In the genomic region with DNA sequence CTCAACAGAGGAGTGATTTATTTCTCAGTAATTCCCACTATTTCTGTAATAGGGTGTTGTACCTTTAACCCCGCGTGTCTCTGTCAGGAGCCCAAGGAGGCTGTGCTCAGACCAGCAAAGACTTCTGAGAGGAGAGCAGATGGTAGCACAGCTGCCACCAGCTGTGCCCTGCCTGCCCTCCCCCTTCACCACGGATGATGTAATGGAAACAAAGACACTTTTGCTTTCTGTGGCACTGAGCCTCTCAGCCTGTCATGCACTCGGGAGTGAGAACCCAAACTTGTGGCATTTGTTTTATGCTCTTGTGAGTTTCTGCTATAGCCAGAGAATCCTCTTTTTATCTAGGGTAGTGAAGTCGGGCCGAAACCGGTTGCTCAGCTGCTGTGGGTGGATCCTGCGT, we compare ENCODE assay signal across 8 mouse cellular contexts.
DNase-seq lines count a peak whose midpoint lies in the region; ATAC-seq and TF ChIP-seq lines count a peak whose summit lies in the region.

No protein-coding gene starts in this region.

- peaks cover 8% of the 10 kb centered on the region; the same call in 1 of the 2 replicates for H3K36me3 ChIP-seq in embryonic facial prominence, embryonic 12.5 days
- no peaks in the 10 kb centered on the region; the same call in 1 of the 2 replicates for H3K36me3 ChIP-seq in heart, postnatal 0 days (replicated peaks; ENCODE audit: control insufficient read depth, insufficient read depth, low read length)
- no peaks in the 10 kb centered on the region for H3K36me3 ChIP-seq in midbrain, embryonic 11.5 days (ENCODE audit: control insufficient read depth, insufficient read depth, low read length)
- H3K36me3 ChIP-seq in thymus, adult 2 months (ENCODE audit: control insufficient read depth, insufficient read depth, low read length) = no peaks in the 10 kb centered on the region

- no peaks in the 10 kb centered on the region for H3K27me3 ChIP-seq in embryonic facial prominence, embryonic 12.5 days
- H3K27me3 ChIP-seq in heart, postnatal 0 days (ENCODE audit: control insufficient read depth, insufficient read depth, low read length) = no peaks in the 10 kb centered on the region
- no peaks in the 10 kb centered on the region for H3K27me3 ChIP-seq in midbrain, embryonic 11.5 days (ENCODE audit: control insufficient read depth, insufficient read depth, low read length)
- H3K27me3 ChIP-seq in thymus, adult 2 months (ENCODE audit: control insufficient read depth, insufficient read depth, low read length) = no peaks in the 10 kb centered on the region

- TF ChIP-seq CTCF in heart, postnatal 0 days (IDR thresholded peaks at IDR 0.05; ENCODE audit: low read depth) = no peak
- no peak for TF ChIP-seq CTCF in thymus, adult 2 months (IDR thresholded peaks at IDR 0.05; ENCODE audit: borderline replicate concordance, control insufficient read depth, extremely low read depth, insufficient read depth, low read length, poor library complexity)

- TF ChIP-seq POLR2A in thymus, adult 2 months (IDR thresholded peaks at IDR 0.05; ENCODE audit: control insufficient read depth, extremely low read depth, insufficient read depth, low read length, poor library complexity) = no peak

- H3K4me3 ChIP-seq in embryonic facial prominence, embryonic 12.5 days = no peak overlapping the region
- H3K4me3 ChIP-seq in heart, postnatal 0 days (ENCODE audit: low read depth, low read length) = no peak overlapping the region
- no peak overlapping the region for H3K4me3 ChIP-seq in midbrain, embryonic 11.5 days (ENCODE audit: low read depth, low read length)
- no peak overlapping the region for H3K4me3 ChIP-seq in thymus, adult 2 months (ENCODE audit: control insufficient read depth, insufficient read depth, low read length)

- WGBS in embryonic facial prominence, embryonic 12.5 days = 65% methylated on average over 8 of the region's 8 CpGs
- 26% methylated on average over 8 of the region's 8 CpGs for WGBS in heart, postnatal 0 days
- WGBS in midbrain, embryonic 11.5 days = 35% methylated on average over 8 of the region's 8 CpGs
- 51% methylated on average over 8 of the region's 8 CpGs for WGBS in thymus, adult 2 months

- H3K4me2 ChIP-seq in embryonic facial prominence, embryonic 12.5 days (replicated peaks) = no peak overlapping the region
- H3K4me2 ChIP-seq in heart, postnatal 0 days (ENCODE audit: low read depth, low read length) = peak overlapping the region; percentile 34; the same call in 1 of the 2 replicates
- no peak overlapping the region for H3K4me2 ChIP-seq in midbrain, embryonic 11.5 days

- peaks cover 57% of the 10 kb centered on the region for H3K4me1 ChIP-seq in embryonic facial prominence, embryonic 12.5 days
- peaks cover 93% of the 10 kb centered on the region for H3K4me1 ChIP-seq in heart, postnatal 0 days (ENCODE audit: control insufficient read depth, insufficient read depth)
- peaks cover 28% of the 10 kb centered on the region for H3K4me1 ChIP-seq in midbrain, embryonic 11.5 days (ENCODE audit: control insufficient read depth, insufficient read depth, low read length)
- peaks cover 6% of the 10 kb centered on the region; the same call in 1 of the 2 replicates for H3K4me1 ChIP-seq in thymus, adult 2 months (replicated peaks; ENCODE audit: control insufficient read depth, insufficient read depth, low read length)

- peak; percentile 44 for DNase-seq in layer of hippocampus, adult 11-12 months (ENCODE audit: low spot score)
- DNase-seq in layer of hippocampus, postnatal 10 days (ENCODE audit: low spot score in 2 of 2) = no peak
- DNase-seq in heart, postnatal 0 days (ENCODE audit: low spot score) = peak; percentile 63
- DNase-seq in kidney, postnatal 14 days = peak; percentile 54
- DNase-seq in midbrain, embryonic 11.5 days (ENCODE audit: low spot score, missing footprints) = peak; percentile 92
- DNase-seq in thymus, adult 2 months = peak; percentile 33
- DNase-seq in liver = no peak

- no peak for TF ChIP-seq EP300 in heart, postnatal 0 days (IDR thresholded peaks at IDR 0.05; ENCODE audit: low read depth)

- H3K9ac ChIP-seq in embryonic facial prominence, embryonic 12.5 days = no peak overlapping the region
- H3K9ac ChIP-seq in heart, postnatal 0 days (replicated peaks; ENCODE audit: low read depth, low read length) = no peak overlapping the region; the same call in 1 of the 2 replicates
- H3K9ac ChIP-seq in midbrain, embryonic 11.5 days (ENCODE audit: low read length) = peak overlapping the region; percentile 32; the same call in 1 of the 2 replicates

- 0 out of 2 replicates have a peak, but pooled peaks have one; percentile 53 for ATAC-seq in embryonic facial prominence, embryonic 12.5 days (ENCODE audit: insufficient number of reproducible peaks, insufficient read depth, low FRiP score, low TSS enrichment)
- peak; percentile 79 for ATAC-seq in heart, postnatal 0 days (ENCODE audit: insufficient read depth, low read depth)
- peak; percentile 87 for ATAC-seq in midbrain, embryonic 11.5 days (ENCODE audit: low FRiP score)

- peak overlapping the region; percentile 14; the same call in 1 of the 2 replicates for H3K27ac ChIP-seq in embryonic facial prominence, embryonic 12.5 days
- peak overlapping the region; percentile 61 for H3K27ac ChIP-seq in heart, postnatal 0 days (ENCODE audit: low read depth)
- peak overlapping the region; percentile 84 for H3K27ac ChIP-seq in midbrain, embryonic 11.5 days (ENCODE audit: low read depth, low read length)
- H3K27ac ChIP-seq in thymus, adult 2 months (ENCODE audit: control insufficient read depth, insufficient read depth, low read length) = peak overlapping the region; percentile 65; the same call in 1 of the 2 replicates

- H3K9me3 ChIP-seq in embryonic facial prominence, embryonic 12.5 days = no peaks in the 10 kb centered on the region
- no peaks in the 10 kb centered on the region for H3K9me3 ChIP-seq in heart, postnatal 0 days (replicated peaks; ENCODE audit: control insufficient read depth, low read length)
- no peaks in the 10 kb centered on the region for H3K9me3 ChIP-seq in midbrain, embryonic 11.5 days (ENCODE audit: control insufficient read depth, low read length)

Comparison
In these comparisons a context has a peak if more than half of its experiments do, and no peak if none do; other contexts are left out.
1. DNase-seq: peak in layer of hippocampus, adult 11-12 months (single experiment), heart, postnatal 0 days (single experiment), kidney, postnatal 14 days (single experiment), midbrain, embryonic 11.5 days (single experiment) and thymus, adult 2 months (single experiment); none in layer of hippocampus, postnatal 10 days (0 of 2) and liver (single experiment).
2. H3K27ac ChIP-seq: peak in every context shown above with its lines; median percentile 84 in midbrain, embryonic 11.5 days; 65 in thymus, adult 2 months; 61 in heart, postnatal 0 days; 14 in embryonic facial prominence, embryonic 12.5 days.
3. Peak in every context shown above with its lines, with median percentiles within 50 percentile points of each other: ATAC-seq.